Mouse (Mus musculus): ENCODE data around the gene Mcm9.

Gene Mcm9

GRCm38 (mm10) chr10:53580137-53580536, 50.1 kb downstream of the Mcm9 start:
- peak; percentile 91 for DNase-seq

DNA sequence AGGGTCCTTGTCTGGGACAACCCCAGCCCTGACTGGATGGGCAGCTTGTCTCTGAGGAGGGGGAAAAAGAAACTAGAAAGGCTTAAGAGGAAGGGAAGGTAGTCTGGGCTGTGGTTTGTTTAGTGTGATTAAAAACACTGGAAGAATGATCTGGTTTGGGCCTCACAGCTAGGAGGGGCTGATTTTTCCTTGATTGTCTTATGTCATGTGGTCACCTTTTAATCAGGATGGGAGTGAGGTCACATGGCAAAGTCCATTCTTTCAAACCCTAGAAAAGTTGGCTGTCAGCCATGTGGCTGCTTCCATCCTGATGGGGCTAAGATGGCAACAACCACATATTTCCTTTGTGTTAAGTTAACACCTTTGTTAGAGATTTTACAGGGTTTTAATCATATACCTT, 61.7 kb downstream of the Mcm9 start:
- no peak for DNase-seq

DNA sequence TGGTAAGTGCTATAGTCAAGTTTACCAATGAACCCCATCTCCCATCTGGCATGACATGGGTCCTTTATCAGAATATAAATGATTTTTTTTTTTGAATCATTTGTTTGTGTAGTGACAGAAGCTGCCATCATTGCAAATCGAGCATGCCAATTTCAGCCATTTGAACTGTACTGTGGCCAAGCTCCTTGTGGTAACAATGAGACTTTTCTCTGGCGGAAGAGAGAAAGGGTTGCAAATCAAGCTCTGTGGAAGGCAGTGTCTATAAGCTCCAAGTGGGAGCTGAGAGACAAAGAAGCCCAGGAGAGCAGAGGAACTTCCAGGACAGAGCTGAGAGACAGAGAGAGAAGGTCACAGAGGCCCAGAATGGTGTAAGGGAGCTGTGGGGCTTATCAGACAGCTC, 64.7 kb downstream of the Mcm9 start:
- DNase-seq, result no peak

- DNase-seq, result no peak
These were observed 68.2 kb downstream of the Mcm9 start for GRCm38 (mm10) chr10:53562001-53562400.

DNA sequence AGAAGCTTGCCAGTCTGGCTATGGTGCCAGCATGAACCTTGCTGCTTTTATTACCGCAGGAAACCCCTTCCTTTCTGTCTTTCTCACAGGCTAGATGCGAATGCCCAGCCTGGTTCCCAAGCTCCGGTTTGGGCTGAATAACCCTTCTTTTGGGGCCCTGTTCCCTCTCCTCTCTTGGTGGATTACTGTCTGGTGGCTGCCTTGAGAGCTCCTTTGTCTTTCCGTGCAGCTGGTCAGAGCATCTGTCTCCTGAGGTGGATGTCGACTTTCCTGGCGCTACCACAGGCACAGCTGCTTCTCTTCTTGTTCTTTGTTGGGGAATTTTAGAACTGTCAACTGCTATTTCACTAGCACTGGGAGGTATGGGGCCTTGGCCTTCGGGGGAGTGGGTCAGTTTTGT, 92.6 kb downstream of the Mcm9 start:
- DNase-seq, result no peak

DNA sequence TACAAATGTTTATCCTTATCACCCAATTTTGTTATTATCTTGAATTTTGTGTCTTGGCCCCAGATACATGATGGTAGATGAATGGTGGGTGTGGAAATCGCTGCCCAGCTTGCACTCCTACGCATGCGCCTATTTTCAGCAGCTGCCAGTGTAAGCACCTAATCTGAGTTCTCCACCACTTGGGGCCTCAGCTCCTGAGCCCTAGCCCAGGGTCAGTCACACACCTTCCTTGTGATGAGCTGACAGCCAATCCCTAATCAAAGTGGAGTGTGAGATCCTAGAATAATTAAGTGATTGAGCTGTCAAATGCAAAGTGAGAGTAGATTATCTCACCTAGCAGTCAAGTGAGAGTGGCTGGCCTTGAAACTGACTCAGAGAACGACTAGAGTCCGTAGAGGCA, 97.9 kb downstream of the Mcm9 start:
- DNase-seq, result no peak

- DNase-seq, result peak; percentile 90
These were observed 102.1 kb downstream of the Mcm9 start for GRCm38 (mm10) chr10:53527838-53528773.

GRCm38 (mm10) chr10:53527344-53527743, 102.9 kb downstream of the Mcm9 start:
- peak; percentile 53 for DNase-seq

- peak; percentile 65 for DNase-seq
These were observed 103.9 kb downstream of the Mcm9 start for GRCm38 (mm10) chr10:53526350-53526749.

DNA sequence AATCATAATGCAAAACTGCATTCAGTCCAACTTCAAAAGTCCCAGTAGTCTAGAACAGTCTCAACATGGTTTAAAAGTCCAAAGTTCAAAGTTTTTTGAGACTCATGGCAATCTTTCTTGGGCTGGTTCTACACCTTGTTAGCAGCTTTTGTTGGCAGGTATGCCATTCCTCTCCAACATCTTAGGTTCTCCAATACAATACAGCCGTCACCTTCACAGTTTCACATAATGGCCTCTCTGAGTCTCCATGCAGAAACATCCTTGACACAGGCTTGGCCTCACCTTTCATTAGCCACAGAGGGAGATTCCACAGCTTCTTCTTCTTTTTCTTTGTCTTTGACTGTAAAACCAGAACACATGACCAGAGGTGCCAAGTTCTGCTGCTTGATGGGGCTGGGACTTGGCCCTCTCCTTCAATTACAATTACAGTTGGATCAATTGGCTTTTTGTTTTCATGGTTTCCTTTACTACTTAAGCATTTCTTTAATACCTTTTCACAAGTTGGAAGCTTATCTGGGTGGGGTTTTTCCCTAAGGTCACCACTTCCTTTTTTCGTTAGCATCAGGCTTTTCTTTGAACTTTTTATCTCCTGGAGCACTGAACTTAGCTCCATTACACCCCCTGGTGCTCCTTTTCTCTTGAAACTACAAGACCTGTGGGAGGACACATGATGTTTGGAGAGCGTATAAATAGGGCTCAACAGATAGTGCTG, 104.8 kb downstream of the Mcm9 start:
- peak; percentile 68 for DNase-seq

DNA sequence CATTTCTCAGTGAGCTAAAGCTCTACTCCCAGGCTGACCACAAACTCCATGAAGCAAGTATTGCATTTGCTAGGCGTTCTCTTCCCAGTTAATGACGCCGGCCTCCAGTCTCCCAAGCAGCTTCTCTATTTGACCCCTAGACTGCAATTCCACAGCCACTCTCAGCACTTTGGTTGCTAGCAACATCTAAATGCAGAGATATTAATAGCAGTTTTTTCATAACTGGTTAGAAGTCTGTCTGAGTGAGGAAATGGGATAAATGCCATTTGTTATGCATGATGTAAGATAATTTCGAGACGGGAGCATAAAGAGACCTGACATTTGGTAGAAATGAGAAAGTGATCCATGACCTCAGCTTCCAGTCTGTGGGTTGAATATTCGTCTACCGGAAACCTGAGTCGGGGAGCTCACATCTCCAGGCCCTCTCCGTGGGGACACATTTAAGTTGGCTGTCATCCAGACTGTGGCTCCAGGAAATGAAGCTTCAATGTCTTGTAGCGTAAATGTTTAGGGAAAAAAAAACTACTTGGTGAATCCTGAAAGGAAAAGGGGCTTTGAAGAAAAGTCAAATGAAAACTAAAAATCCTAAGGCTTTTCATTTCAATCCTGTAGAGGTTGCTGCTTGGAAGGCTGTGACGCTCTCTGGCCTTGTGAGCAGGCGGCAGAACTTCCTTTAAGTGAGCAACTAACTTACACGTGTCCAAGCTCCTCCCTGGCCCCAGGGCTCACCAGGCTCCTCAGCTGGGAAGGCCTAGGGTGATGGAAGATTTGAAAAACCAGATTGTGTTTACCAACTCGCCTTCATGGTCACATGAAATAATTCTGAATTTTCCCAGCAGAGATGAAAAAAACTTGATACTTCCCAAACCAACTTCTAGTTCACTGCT, 110.9 kb downstream of the Mcm9 start:
- DNase-seq, result peak; percentile 90

DNA sequence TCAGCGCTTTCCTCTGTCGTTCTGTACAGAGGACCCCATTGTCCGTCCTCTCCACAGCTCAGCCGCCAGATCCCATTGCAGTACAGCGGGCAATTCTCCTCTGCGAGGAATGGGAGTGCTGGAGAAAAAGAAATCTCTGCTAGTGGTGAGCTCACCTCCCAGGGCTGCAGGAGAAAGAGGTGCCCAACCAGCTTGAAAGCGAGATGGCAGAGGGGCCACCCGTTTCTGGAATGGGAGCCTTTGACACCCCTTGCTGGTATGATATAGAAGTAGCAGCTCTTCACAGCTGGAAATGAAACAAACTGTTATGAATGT, 111.7 kb downstream of the Mcm9 start:
- peak; percentile 76 for DNase-seq

GRCm38 (mm10) chr10:53517770-53518598, 112.3 kb downstream of the Mcm9 start:
- DNase-seq, result peak; percentile 61

- DNase-seq, result peak; percentile 54
These were observed 117.7 kb downstream of the Mcm9 start for GRCm38 (mm10) chr10:53512491-53512890.

DNA sequence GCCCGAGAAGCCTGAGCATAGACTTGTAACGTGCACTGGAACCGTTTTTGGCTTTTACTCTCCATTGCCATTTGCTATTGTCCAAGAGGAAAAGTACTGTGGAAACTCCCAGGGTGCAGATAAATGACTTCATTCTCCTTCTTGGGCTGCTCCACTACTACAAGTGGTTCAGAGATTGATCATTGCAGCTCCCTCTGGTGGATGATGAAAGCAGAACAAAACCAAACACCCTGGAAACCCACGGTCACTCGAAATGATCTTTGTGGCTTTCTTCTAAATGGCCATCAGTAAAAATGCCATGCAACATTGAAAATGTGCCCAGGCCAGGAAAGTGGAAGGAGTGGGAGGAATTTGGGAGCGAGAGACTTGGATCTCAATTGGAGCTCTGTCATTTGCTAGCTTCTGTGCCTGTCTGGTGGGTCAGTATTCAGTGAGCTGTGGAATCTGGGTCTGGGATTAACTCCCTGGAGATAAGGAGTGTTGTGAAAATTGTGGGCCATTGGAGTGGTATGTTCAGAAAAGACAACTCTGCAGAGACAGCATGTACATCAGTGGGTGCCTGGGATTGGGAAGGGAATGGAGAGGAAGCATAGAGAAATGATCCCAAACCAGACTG, 121.0 kb downstream of the Mcm9 start:
- peak; percentile 96 for DNase-seq

DNA sequence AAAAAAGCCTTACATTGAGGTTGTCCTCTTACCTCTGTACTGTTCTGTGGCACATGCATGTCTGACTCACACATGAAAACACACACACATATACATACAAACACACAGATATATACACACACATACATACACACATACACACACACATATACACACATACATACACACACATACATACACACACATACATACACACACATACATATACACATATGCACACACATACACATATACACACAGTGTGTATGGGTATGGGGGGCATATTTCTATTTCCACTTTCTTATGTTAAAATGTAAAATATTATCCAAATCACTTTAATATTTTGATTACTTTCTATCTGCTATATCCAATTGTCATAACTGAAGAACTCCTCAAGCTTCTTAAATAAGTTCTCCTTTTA, 121.6 kb downstream of the Mcm9 start:
- DNase-seq, result no peak

DNA sequence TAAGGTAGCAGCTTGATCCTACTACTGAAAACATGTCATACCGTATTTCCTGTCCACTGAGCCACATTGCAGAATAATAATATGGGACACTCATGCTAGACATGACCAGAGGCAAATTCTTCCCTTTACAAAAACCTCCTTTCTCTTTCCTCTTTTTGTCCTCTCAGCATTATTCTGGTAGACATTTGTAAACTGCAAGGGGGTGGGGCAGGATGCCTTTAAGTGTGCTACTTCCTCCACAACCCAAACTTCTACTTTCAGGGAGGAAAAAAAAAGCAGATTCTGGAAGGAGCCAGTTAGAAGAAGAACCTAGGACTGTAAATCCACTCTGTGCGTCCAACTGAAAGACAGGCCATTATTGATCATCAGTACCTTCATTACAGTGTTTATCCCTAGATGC, 124.7 kb downstream of the Mcm9 start:
- DNase-seq, result peak; percentile 80

- DNase-seq, result peak; percentile 49
These were observed 125.2 kb downstream of the Mcm9 start for GRCm38 (mm10) chr10:53505069-53505468.

GRCm38 (mm10) chr10:53502875-53503816, 127.1 kb downstream of the Mcm9 start:
- DNase-seq, result peak; percentile 93

- DNase-seq, result peak; percentile 79
These were observed 127.8 kb downstream of the Mcm9 start for GRCm38 (mm10) chr10:53502471-53502870.

GRCm38 (mm10) chr10:53499518-53499917, 130.7 kb downstream of the Mcm9 start:
- DNase-seq, result peak; percentile 92

All from heart, adult 11 months (tissue).